ENCODE assay signal across 17 mouse cellular contexts in the genomic region with DNA sequence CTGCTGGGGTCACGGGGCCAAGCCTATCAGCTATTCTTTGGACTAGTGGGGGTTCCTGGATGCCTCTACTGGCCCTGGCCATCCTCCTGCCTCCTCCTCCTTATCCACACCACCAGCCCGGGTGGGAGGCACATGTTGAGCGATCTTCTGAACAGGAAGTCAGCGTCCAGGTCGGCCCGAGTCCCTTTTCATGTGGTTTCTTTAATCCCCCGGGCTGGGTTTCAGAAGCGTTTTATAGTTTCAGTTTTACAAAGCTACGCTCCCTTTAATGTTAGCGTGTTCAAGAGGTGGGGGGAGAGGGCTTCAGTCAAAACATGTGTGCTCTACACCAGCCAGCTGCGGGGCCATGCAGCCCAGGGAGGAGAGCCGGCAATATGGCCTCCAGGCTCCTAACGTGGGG. TPM values are rescaled to one million over a fixed set of nuclear protein-coding genes. Genes with fewer than 3 reads are reported as not detected.
DNase-seq lines count a peak whose midpoint lies in the region; ATAC-seq lines count a peak whose summit lies in the region.
"Had no signal": no experiment of that assay in that cellular context is flagged by ENCODE, and none has a peak within 500 bp of the region (broad histone marks: within the 10 kb centered on the region; RNA-seq: fewer than 3 reads in every experiment).

No protein-coding gene starts in this region.

- H3K4me2 ChIP-seq in embryonic facial prominence, embryonic 15.5 days (replicated peaks), result peak overlapping the region; percentile 12; the same call in 1 of the 2 replicates
- H3K4me2 ChIP-seq: heart, embryonic 15.5 days; neural tube, embryonic 15.5 days had no signal

- H3K27me3 ChIP-seq in embryonic facial prominence, embryonic 15.5 days, result no peaks in the 10 kb centered on the region
- H3K27me3 ChIP-seq: neural tube, embryonic 15.5 days had no signal

- WGBS in embryonic facial prominence, embryonic 15.5 days, result 22% methylated on average over 13 of the region's 13 CpGs

- peaks cover 42% of the 10 kb centered on the region for H3K4me1 ChIP-seq in embryonic facial prominence, embryonic 15.5 days

- no peak overlapping the region for H3K4me3 ChIP-seq in embryonic facial prominence, embryonic 15.5 days (replicated peaks)
- H3K4me3 ChIP-seq: heart, embryonic 15.5 days; neural tube, embryonic 15.5 days had no signal

- no peak overlapping the region for H3K27ac ChIP-seq in embryonic facial prominence, embryonic 15.5 days (replicated peaks)
- H3K27ac ChIP-seq: heart, embryonic 15.5 days; neural tube, embryonic 15.5 days had no signal

- no peaks in the 10 kb centered on the region for H3K9me3 ChIP-seq in embryonic facial prominence, embryonic 15.5 days (replicated peaks)
- H3K9me3 ChIP-seq: heart, embryonic 15.5 days; neural tube, embryonic 15.5 days had no signal

- no peak overlapping the region for H3K9ac ChIP-seq in embryonic facial prominence, embryonic 15.5 days
- H3K9ac ChIP-seq: heart, embryonic 15.5 days; neural tube, embryonic 15.5 days had no signal

- ATAC-seq in embryonic facial prominence, embryonic 15.5 days (ENCODE audit: insufficient number of reproducible peaks, low FRiP score, low TSS enrichment, low read depth), result no peak
- ATAC-seq in megakaryocyte progenitor cell, adult 5-6 weeks (replicated peaks; ENCODE audit: poor library complexity), result peak; percentile 15; the same call in 1 of the 2 replicates
- ATAC-seq: lung, postnatal 0 days had no signal

- H3K36me3 ChIP-seq in embryonic facial prominence, embryonic 15.5 days, result no peaks in the 10 kb centered on the region
- H3K36me3 ChIP-seq: heart, embryonic 15.5 days; neural tube, embryonic 15.5 days had no signal

- DNase-seq in retina, embryonic 14.5 days (ENCODE audit: low spot score), result peak; percentile 52
- no peak for DNase-seq in retina, postnatal 1 day
- peak; percentile 70 for DNase-seq in thymus, postnatal 4 days
- no peak for DNase-seq in urinary bladder, postnatal 36 days (ENCODE audit: low spot score in 2 of 2)
- no peak for DNase-seq in layer of hippocampus, postnatal 10 days (ENCODE audit: low spot score in 2 of 2)
- DNase-seq in gastrocnemius, postnatal 10 days, result no peak
- DNase-seq: cerebellum, adult 9-11 months; gastrocnemius, postnatal 14 days; kidney, adult 11 months; midbrain, embryonic 14.5 days had no signal

RNA-seq across cellular contexts. Expression of a gene that starts 40.4 kb away (rescaled TPM):
- not detected in 2 replicates for polyA plus RNA-seq in embryonic facial prominence, embryonic 15.5 days (2015; fragmentation: Nextera tagmentation; extraction: Ambion mirVana)
- not detected in 2 replicates for total RNA-seq in megakaryocyte progenitor cell, adult 5-6 weeks (2015)
- total RNA-seq in megakaryocyte progenitor cell, adult 5-6 weeks (2017), result not detected in 2 replicates
- not detected for total RNA-seq in layer of hippocampus, postnatal 10 days (2021)
- 1 to 10 TPM; 6.9 to 8.6 TPM for total RNA-seq in gastrocnemius, postnatal 10 days (2021)
- total RNA-seq: left cerebral cortex, postnatal 36 days had no signal
- polyA plus RNA-seq: large intestine, adult 2 months; lung, postnatal 0 days; midbrain, embryonic 14.5 days; neural tube, embryonic 15.5 days had no signal

RNA-seq across cellular contexts. Expression of a gene that starts 56.7 kb away (rescaled TPM):
- 282 and 285 TPM in 2 replicates for polyA plus RNA-seq in embryonic facial prominence, embryonic 15.5 days (2015; fragmentation: Nextera tagmentation; extraction: Ambion mirVana)
- total RNA-seq in megakaryocyte progenitor cell, adult 5-6 weeks (2015), result 300 and 381 TPM in 2 replicates
- 512 and 640 TPM in 2 replicates for total RNA-seq in megakaryocyte progenitor cell, adult 5-6 weeks (2017)
- total RNA-seq in layer of hippocampus, postnatal 10 days (2021), result 100 to 1,000 TPM; 199 to 221 TPM
- total RNA-seq in gastrocnemius, postnatal 10 days (2021), result 100 to 1,000 TPM; 130 to 172 TPM

Comparison
In these comparisons a context has a peak if more than half of its experiments do, and no peak if none do; other contexts are left out.
1. DNase-seq: peak in retina, embryonic 14.5 days (single experiment) and thymus, postnatal 4 days (single experiment); none in retina, postnatal 1 day (single experiment), urinary bladder, postnatal 36 days (0 of 2), layer of hippocampus, postnatal 10 days (0 of 2) and gastrocnemius, postnatal 10 days (single experiment).
2. RNA of a gene that starts 40.4 kb away (total RNA-seq): 6.9 to 8.6 TPM in gastrocnemius, postnatal 10 days; not detected in layer of hippocampus, postnatal 10 days and not detected in megakaryocyte progenitor cell, adult 5-6 weeks; every median in the first group is over 4 times any median in the second.